Mouse (Mus musculus): ENCODE measurements around the gene Hoxc13. TPM values are rescaled to one million over a fixed set of nuclear protein-coding genes. Genes with fewer than 3 reads are reported as not detected.

Gene Hoxc13
- total RNA-seq, 2 experiments from 2014 or later: not detected

DNA sequence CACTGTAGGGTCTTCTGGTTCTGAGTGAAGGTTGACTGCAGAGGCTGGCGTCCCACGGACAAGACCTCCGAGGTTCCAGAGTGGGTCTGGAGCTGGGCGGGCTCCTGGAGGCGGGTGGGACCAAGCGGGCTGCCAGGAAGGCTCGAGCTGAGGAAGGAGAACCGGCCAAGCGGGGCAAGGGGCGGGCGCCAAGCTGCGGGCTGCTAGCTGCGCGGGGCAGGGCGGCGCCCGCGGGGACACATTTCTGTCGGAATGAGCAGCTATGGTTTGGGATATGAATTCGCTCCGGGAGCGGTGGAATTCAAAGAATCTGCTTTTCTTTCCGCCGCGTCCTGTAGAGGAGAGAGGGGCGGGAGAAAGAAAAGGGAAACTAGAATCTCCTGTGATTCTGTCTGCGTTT is 14.0 kb downstream of the Hoxc13 start:
- no peak for ATAC-seq (replicated peaks; ENCODE audit: low FRiP score, poor library complexity, severe bottlenecking)

DNA sequence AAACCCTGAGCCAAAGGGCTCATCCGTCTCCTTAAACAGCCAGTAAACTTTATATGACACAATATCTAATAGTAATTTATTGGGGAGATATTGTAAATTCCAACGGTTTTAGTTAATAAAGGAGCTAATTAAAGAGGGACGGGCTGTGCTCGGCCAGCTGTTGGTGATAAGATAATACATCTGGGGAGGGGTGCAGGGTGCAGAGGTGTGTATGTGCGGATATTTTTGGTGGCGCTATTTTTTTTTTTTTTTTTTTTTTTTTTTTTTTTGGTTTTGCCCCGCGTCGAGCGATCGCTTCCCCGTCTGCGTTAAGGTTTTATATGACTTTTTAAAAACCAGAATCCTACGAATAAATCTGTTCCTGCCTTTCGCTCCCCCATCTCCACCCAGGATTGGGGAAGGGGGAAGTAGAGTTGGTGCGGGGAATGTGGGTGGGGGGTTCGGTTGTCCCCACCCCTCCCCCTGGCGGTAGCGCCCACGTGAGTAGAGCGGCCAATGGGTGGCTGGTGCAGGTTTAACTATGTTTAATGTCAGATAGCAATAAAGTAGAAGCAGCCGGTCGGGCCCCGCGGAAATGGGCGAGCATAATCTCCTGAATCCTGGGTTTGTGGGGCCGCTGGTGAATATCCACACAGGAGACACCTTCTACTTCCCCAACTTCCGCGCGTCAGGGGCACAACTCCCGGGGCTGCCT is 15.5 kb downstream of the Hoxc13 start, which contains the start of gene Hoxc12:
Hoxc12 (plus strand) TSS at position 479 of the 694 bp plus-strand sequence.
- ATAC-seq (replicated peaks; ENCODE audit: low FRiP score, poor library complexity, severe bottlenecking): no peak

DNA sequence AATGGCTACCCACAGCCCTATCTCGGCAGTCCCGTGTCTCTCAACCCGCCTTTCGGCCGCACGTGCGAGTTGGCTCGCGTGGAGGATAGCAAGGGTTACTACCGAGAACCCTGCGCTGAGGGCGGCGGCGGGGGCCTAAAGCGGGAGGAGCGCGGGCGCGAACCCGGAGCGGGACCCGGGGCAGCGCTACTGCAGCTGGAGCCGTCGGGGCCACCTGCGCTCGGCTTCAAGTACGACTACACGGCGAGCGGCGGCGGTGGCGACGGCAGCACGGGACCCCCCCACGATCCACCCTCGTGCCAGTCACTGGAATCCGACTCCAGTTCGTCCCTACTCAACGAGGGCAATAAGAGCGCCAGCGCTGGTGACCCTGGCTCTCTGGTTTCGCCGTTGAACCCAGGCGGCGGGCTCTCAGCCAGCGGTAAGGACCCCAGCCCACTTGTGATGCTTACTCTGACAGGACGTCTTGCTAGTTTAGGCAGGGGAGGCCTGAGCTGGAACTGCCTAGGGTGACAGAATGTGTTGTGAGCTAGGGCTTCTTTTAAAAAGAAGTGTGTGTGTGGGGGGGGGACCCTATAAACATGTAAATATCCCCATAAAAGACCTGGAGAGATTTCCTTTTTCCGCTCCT is 16.2 kb downstream of the Hoxc13 start:
- no peak for ATAC-seq (replicated peaks; ENCODE audit: low FRiP score, poor library complexity, severe bottlenecking)

DNA sequence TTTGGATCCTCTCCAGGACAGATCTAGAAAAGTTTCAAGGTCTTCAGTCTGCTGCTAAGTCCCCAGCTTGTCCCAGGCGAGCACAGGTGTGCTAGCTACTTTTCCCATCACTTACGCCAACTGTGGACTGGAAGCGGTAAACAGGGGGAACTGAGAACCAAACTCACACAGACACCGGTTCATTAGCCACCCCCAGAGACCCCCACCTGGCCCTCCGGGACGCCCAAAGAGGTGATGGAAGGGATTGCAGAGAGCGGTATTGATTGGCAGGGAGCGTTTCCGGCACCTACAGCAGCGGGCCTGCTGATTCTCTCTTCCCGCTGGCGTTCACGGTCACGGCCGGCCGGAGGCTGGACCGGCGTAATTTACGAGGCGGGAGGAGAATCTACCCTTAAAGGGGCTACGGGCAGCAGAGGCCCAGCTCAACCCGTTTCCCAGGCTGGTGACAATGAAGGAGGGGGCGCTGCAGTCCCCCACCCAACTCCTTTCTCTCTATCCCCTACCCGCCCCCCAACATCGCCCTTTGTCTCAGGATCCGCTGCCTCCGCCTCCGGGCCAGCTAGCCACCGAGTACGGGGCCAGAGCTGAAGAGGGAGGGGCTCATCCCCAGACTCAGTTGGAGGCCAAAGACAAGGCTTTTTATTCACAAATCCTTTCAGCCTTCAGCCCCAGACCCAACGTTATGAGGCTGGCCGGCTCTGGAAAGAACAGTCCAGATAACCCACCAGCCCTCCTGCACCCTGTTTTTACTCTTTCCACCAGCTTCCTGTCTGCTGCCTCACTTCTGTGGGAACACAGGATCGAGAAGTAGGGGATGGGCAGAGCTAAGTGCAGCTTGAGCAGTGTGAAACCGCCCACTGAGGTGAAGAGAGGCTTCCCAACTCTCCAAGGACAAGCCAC is 18.6 kb downstream of the Hoxc13 start:
- 0 out of 2 replicates have a peak, but pooled peaks have one; percentile 30 for ATAC-seq (replicated peaks; ENCODE audit: low FRiP score, poor library complexity, severe bottlenecking)

DNA sequence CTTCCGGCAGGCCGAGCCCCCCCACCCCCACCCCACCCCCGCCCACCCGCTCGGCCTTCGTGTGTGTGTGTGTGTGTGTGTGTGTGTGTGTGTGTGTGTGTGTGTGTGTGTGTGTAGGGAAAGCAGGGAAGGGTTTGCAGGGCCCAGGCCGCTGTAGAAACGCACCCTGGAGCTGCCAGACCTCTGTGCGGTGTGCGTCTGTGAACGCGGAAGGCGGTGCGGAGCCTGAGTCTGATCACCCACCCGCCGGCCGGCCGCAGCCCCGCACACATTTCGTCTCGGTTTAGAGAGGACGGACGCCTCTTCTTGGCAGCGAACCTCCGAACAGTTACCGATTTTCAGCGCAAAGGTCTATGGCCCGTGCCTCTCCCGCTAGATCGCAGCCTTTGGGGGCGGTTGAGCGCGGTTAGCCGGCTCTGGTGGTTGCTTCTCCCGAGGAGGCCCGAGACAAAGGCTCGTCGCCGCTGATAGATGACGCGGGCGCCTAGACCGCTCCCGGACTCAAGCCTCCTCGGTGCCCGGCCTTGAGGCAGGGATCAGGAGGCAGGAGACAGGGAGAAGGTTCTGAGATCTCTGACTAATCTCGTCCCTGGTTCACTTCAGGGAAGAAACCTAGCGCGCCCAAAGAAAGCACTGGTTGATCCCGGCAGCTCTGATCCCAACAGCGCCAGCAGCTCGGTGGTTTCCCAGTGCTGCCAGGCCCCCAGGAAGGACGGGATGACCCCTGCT is 22.0 kb downstream of the Hoxc13 start:
- ATAC-seq (replicated peaks; ENCODE audit: low FRiP score, poor library complexity, severe bottlenecking): no peak

DNA sequence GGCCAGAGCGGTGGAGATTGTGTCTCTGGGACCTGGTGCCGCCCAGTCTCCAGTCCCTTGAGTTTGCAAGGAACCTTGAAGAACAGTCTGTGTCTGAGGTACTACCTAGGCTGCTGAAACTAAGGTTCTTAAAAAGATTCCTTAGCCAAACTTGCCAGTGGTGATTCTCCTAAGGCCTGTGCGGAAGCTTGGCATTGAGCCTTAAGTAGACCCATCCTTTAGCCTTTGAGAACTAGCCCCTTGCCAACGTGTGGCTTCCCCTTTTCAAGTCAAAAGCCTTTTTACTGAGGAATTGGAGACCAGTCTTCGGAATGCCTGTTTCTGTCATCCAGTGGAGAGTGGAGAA is 22.5 kb downstream of the Hoxc13 start:
- no peak for ATAC-seq (replicated peaks; ENCODE audit: low FRiP score, poor library complexity, severe bottlenecking)

DNA sequence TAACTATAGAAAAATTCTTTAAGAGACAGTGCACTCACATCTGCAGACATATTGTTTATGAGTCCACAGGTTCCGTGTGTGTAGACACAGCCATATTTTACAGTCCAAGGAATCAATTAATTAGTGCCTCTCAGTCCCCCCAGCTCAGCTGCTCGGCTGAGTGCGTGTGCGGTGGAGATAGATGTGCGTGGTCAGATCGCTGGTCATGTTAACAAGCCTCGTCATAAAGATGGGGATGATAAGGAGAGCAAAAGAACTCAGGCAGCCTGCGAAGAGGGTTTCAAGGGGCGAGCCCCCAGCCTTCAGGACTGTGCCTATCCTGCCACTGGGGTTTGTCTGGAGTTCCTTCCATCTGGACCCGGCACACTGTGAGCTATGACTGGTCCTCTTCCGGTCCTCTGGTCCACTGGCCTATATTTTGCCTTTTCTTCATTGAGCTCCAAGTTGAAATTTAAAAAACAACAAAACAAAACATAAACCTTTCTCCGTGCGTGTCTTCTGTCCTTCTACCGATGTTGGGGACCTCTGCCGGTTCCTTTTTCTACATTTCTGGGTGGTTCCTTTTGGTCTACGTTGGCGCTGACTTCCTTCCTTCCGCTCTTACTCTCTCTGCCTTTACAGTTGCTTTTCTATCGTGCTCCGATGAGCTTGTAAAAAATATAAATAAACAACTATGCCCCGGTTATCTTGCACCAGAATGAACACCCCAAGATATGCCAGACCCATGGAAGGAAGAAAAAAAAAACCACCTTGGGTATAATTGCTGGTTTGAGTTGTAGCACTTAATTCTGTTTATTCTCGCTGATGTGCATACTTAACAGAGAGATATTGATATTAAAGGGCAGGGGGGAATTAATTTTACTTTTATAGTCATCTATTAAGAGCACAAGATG is 24.5 kb downstream of the Hoxc13 start:
- ATAC-seq (replicated peaks; ENCODE audit: low FRiP score, poor library complexity, severe bottlenecking): no peak

DNA sequence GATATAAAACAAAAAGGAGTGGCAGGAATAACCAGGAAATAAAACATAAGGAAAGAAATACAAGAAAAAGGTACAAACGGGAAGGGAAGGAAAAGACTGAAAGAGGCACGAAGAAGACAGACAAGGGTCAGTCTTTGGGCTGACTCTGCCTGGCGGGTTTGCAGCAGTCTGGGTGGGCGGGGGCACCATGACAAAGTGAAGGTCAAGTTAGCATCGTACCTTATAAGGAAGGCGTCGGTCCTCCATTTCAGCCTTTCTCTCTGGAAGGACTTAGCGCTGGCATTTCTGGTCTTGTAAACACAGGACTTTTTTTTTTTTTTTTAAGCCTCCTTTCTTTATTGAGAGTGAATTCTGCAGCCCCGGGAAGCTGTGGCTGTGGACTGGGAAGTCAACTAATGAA is 26.4 kb downstream of the Hoxc13 start:
- ATAC-seq (replicated peaks; ENCODE audit: low FRiP score, poor library complexity, severe bottlenecking): no peak

DNA sequence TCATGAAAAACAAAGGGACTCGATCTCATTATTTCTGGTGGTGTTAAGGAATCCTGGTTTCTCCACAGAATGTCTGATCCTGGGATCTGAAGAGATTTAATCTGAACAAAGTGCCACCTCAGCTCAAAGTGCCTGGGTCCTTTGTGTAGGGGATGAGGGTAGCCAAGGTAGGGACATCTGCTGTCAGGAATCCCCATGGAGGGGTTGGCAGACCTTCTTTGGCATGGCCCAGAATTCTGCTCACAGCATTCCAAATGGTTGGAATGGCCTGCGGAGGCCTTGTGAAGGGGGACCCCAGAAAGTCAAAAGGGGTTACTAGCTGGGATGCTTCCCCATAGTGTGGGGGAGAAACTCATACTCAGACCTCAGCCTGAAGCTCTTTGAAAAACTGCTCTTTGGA is 27.9 kb downstream of the Hoxc13 start:
- no peak for ATAC-seq (replicated peaks; ENCODE audit: low FRiP score, poor library complexity, severe bottlenecking)

DNA sequence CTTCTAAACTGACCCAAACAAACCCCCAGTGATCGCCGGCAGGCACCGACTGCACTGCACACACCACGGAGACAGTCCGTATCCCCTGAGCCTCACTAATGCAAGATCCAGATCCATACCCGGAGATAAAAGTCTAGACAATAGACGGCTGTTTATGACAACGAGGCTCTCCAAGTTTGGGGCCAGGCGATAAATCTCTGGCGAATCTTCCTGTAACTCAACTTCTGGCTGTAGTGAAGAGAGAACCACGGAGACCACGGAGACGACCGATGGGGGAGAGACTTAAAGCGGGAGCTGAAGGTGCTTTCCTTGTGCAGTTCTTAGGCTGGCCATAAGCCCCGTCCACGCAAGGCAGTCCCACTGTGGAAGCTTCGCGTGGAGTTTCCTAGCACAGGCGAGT is 28.8 kb downstream of the Hoxc13 start:
- no peak for ATAC-seq (replicated peaks; ENCODE audit: low FRiP score, poor library complexity, severe bottlenecking)

DNA sequence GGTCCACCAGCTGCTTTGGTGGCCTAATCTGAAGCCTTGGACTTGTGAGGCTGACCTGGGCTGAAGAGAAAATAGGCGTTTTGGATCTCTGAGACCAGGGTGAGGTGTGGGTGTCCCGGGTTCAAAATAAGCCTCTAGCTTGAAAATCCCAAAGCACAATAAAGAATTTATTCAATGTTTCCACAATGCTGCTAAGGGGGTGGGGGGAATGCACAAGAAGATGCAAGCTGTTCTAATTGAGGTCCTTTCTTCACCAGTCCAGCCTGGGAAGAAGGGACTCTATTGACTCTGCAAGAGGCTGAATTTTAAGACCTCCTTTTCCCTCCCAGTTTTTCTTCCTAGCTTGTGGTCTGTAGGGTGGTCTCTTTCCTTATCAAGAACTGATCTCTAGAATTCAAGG is 30.0 kb downstream of the Hoxc13 start:
- no peak for ATAC-seq (replicated peaks; ENCODE audit: low FRiP score, poor library complexity, severe bottlenecking)

DNA sequence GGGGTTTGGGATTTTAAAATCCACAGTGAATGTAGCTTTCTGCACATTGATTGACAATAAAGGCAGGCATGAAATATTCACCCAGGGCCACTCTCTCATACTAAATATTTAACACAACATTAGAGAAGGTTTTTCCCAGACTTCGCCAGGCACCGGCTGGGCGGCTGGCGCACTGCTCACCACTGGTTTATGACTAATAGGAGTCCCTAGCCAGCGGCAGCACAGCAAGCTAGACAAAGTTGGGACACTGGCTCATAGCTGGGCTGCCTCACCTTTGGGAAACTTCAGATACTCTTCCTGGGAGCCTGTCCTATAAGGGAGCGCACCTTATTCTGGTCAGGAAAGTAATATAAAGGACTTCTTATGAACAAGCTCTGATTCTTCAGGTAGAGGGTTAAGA is 32.7 kb downstream of the Hoxc13 start:
- ATAC-seq (replicated peaks; ENCODE audit: low FRiP score, poor library complexity, severe bottlenecking): no peak

DNA sequence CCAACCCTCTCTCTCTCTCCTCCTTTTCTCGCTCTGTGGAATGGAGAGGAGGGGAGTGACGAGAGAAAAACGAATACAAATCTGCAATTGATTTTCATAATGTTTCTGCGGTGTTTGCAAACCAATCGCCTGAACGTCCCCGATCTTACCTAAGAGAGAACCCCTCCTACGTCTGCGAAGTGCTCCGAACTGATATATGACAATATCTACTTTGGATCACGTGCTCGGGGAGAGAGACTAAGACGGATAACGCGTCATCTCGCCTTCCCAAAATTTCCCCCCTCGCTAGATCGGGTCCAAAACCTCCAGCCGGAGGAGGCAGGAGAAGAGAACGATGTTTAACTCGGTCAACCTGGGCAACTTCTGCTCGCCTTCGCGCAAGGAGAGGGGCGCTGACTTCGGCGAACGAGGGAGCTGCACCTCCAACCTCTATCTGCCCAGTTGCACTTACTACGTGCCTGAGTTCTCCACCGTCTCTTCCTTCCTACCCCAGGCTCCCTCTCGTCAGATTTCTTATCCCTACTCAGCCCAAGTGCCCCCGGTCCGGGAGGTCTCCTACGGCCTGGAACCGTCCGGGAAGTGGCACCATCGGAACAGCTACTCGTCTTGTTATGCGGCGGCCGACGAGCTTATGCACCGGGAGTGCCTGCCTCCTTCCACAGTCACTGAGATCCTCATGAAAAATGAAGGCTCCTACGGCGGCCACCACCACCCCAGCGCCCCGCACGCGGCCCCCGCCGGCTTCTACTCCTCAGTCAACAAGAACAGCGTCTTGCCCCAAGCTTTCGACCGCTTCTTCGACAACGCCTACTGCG is 33.5 kb downstream of the Hoxc13 start, which contains the start of gene Hoxc11:
Hoxc11 (plus strand) TSS at position 236 of the 815 bp plus-strand sequence.
- ATAC-seq (replicated peaks; ENCODE audit: low FRiP score, poor library complexity, severe bottlenecking): no peak

DNA sequence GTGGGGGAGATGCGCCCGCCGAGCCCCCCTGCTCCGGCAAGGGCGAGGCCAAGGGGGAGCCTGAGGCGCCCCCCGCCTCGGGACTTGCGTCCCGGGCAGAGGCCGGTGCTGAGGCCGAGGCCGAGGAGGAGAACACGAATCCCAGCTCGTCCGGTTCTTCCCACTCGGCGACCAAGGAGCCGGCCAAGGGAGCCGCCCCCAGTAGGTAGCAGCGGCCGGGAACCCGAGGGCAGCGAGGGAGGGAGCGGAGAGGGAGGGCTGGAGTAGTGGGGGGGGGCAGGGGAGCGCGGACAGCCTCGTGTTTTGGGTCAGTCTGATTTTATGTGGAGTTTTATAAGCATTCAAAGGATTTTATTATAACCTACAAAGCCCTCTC is 34.1 kb downstream of the Hoxc13 start:
- no peak for ATAC-seq (replicated peaks; ENCODE audit: low FRiP score, poor library complexity, severe bottlenecking)

DNA sequence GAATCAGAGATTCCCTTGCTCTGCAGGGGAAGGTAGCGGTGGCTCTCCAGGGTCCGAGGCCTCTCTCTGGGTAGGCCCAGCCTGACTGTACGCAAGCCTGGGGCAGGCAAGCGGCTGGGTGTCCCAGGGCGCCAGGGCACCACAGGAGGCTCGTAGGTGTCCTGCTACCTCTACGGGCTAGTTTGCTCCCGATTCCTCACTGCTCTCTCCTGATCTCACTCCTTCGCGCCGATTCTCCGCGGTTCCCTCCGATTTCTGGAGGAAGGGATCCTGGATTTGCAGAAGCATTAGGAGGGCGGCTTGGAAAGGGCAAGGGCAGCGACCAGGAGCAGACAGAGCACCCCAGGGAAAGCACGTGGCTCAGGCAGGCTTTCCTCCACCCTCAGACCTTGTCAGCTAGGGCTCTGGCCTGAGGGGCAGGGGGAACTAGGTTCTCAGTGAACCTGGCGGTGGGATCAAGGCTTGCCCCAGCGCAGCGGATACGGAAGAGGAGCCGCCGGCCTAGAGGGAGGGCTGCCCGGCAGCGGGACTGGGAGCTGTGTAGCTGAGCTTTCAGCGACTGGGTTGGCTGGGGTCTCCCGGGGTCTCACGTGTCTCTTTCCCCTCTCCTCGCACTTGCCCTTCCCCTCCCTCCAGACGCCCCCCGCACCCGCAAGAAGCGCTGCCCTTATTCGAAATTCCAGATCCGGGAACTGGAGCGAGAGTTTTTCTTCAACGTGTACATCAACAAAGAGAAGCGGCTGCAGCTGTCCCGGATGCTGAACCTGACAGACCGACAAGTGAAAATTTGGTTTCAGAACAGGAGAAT is 35.1 kb downstream of the Hoxc13 start:
- ATAC-seq (replicated peaks; ENCODE audit: low FRiP score, poor library complexity, severe bottlenecking): no peak

DNA sequence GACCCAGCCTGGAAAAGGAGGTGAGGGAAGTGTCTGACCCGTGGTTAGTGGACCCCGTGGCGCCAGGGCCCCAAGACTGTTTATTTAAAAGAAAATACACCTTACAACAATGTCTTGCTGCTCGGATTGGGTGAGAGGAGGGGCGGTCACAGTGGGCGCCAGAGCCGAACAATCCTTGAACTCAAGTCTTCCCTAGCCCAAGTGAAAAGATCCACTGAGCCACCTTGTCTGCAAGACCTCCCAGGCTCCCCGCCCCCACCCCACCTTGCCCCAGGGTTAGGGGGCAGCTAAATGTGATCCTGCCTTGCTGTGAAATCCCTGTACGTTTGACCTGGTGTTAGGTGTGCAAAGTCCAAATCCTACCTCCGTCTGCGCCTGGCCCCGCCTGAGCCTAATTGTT is 36.0 kb downstream of the Hoxc13 start:
- no peak for ATAC-seq (replicated peaks; ENCODE audit: low FRiP score, poor library complexity, severe bottlenecking)

DNA sequence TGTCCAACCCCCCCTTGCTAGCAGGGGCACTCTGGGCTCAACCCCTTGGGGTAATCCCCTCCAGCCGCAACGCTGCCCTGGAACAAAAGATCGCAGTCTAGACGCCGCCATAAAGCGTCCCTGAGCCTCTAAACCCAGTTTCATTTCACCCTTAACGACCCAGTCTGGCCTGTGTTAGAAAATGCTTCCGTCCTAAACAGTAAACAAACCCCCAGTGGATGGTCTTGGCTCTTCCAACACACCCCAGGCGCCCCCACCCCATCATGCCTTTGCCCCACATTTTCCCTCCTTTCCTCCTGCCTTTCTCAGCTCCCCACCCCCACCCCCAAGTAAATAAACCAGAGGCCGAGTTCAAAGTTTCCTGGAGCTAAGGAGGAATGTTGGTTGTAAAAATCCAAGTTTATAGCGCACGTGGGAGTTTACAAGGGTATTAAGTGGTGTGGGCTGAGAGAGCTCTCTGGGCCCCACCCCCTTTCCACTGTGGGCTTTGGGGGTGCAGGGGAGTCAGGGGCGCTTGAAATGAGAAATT is 38.8 kb downstream of the Hoxc13 start:
- no peak for ATAC-seq (replicated peaks; ENCODE audit: low FRiP score, poor library complexity, severe bottlenecking)
